21 mouse cellular contexts compared by ENCODE assay signal in genomic region chr3:68711510-68711909, GRCm38 (mm10). TPM values are rescaled to one million over a fixed set of nuclear protein-coding genes. Genes with fewer than 3 reads are reported as not detected.
"Had no signal": no experiment of that assay in that cellular context is flagged by ENCODE, and none has a peak within 500 bp of the region (broad histone marks: within the 10 kb centered on the region; RNA-seq: fewer than 3 reads in every experiment).

No protein-coding gene starts in this region.

- ATAC-seq: lung, postnatal 0 days; midbrain, embryonic 13.5 days; midbrain, embryonic 15.5 days had no signal

- H3K9me3 ChIP-seq: lung, embryonic 15.5 days; megakaryocyte, embryonic 14.5 days; midbrain, embryonic 13.5 days; midbrain, embryonic 15.5 days had no signal

- H3K36me3 ChIP-seq: lung, embryonic 15.5 days; midbrain, embryonic 13.5 days; midbrain, embryonic 15.5 days had no signal

- H3K4me2 ChIP-seq: lung, embryonic 15.5 days; midbrain, embryonic 11.5 days; midbrain, embryonic 13.5 days; midbrain, embryonic 15.5 days had no signal

- H3K4me3 ChIP-seq: lung, embryonic 15.5 days; megakaryocyte, embryonic 14.5 days; midbrain, embryonic 13.5 days; midbrain, embryonic 15.5 days had no signal

- H3K27me3 ChIP-seq: lung, embryonic 15.5 days; megakaryocyte, embryonic 14.5 days; midbrain, embryonic 13.5 days; midbrain, embryonic 15.5 days had no signal

- H3K27ac ChIP-seq: liver, embryonic 14.5 days; lung, embryonic 15.5 days; macrophage; midbrain, embryonic 13.5 days; midbrain, embryonic 15.5 days had no signal

- DNase-seq: lung, adult 2 months; lung, postnatal 14 days; lung, postnatal 36 days; retina, postnatal 1 day; right cerebral cortex, adult 18-20 months; right cerebral cortex, postnatal 25 days; right cerebral cortex, postnatal 4 days; spleen, adult 18-20 months; thymus, adult 18-20 months; thymus, postnatal 14 days; thymus, postnatal 36 days had no signal

- H3K9ac ChIP-seq: liver, embryonic 14.5 days; lung, embryonic 15.5 days; midbrain, embryonic 13.5 days; midbrain, embryonic 15.5 days had no signal

- H3K4me1 ChIP-seq: lung, embryonic 15.5 days; midbrain, embryonic 13.5 days; midbrain, embryonic 15.5 days had no signal

RNA-seq across cellular contexts. Expression of gene Il12a, which starts 21.1 kb away (rescaled TPM):
- polyA plus RNA-seq: midbrain, embryonic 13.5 days; midbrain, embryonic 15.5 days; neural tube, embryonic 14.5 days; stomach, embryonic 14.5 days had no signal
